Mouse (Mus musculus) C2C12 (cell line): ENCODE measurements around the gene Utp14b.

ENCODE experiments used
- CEBPB ChIP-seq: IDR thresholded peaks from one replicate; pipeline ENCODE4 v1.6.1; 2011; ENCODE audit warnings: low read depth, mild to moderate bottlenecking, control low read depth, moderate library complexity
- CTCF ChIP-seq: IDR thresholded peaks from one replicate; pipeline ENCODE4 v1.5.1; 2011; ENCODE audit not compliant: control insufficient read depth, insufficient read depth, insufficient read length
- FOSL1 ChIP-seq: IDR thresholded peaks from one replicate; pipeline ENCODE4 v1.8.0; 2011; ENCODE audit warnings: mild to moderate bottlenecking, low read length; ENCODE audit not compliant: poor library complexity, insufficient read depth, severe bottlenecking
- MAX ChIP-seq: IDR thresholded peaks from one replicate; pipeline ENCODE4 v1.6.1; 2011; ENCODE audit warnings: mild to moderate bottlenecking, control low read depth
- MYOD1 ChIP-seq: IDR thresholded peaks from one replicate; pipeline ENCODE4 v1.6.1; 2011; ENCODE audit warnings: low read depth; ENCODE audit not compliant: control insufficient read depth, insufficient read length
- MYOG ChIP-seq: IDR thresholded peaks from one replicate; pipeline ENCODE4 v1.6.1; 2011; ENCODE audit not compliant: control insufficient read depth, insufficient read length; ENCODE audit errors: extremely low read depth
- USF1 ChIP-seq: IDR thresholded peaks from one replicate; pipeline ENCODE4 v1.6.1; 2011; ENCODE audit warnings: low read depth, mild to moderate bottlenecking, control low read depth, moderate library complexity

- TF ChIP-seq CTCF: no peak
- no peak for TF ChIP-seq MAX
- no peak for TF ChIP-seq MYOG
- TF ChIP-seq CEBPB: no peak
- TF ChIP-seq USF1: no peak
- no peak for TF ChIP-seq FOSL1
- TF ChIP-seq MYOD1: no peak
Observed at GRCm38 (mm10) chr1:78640871-78641270, 17.0 kb upstream of the Utp14b start.
